Mouse (Mus musculus): ENCODE measurements around the gene Sftpa1. TPM values are rescaled to one million over a fixed set of nuclear protein-coding genes. Genes with fewer than 3 reads are reported as not detected.

Gene Sftpa1
- total RNA-seq, 1 experiment = not detected

- H3K9me3 ChIP-seq (ENCODE audit: control insufficient read depth, insufficient read depth, low read depth, low read length) = no peaks in the 10 kb centered on the region
- H3K36me3 ChIP-seq (ENCODE audit: control insufficient read depth, insufficient read depth, low read length, poor library complexity, severe bottlenecking) = no peaks in the 10 kb centered on the region
- no peaks in the 10 kb centered on the region for H3K4me1 ChIP-seq (ENCODE audit: control insufficient read depth in 2 of 2, insufficient read depth in 2 of 2, low read length in 2 of 2, poor library complexity in 1 of 2)
- no peak overlapping the region for H3K9ac ChIP-seq (ENCODE audit: insufficient read depth, low read depth, low read length, poor library complexity, severe bottlenecking)
- no peak for DNase-seq (ENCODE audit: low read depth, low spot score)
- in situ Hi-C loops (cut with MboI; ENCODE audit: low sequenced_read_pairs in 2 of 2, unreplicated experiment in 2 of 2) = no loop called here
- H3K27ac ChIP-seq (ENCODE audit: insufficient read depth, low read depth, low read length, poor library complexity, severe bottlenecking) = no peak overlapping the region
- H3K4me3 ChIP-seq (ENCODE audit: insufficient read depth in 1 of 2, low read depth in 1 of 2, low read length in 2 of 2, poor library complexity in 1 of 2, severe bottlenecking in 1 of 2) = no peak overlapping the region
- TF ChIP-seq MAFK (IDR thresholded peaks at IDR 0.05; ENCODE audit: insufficient read depth, low read depth, low read length) (no peak), CHD2 (IDR thresholded peaks at IDR 0.05; ENCODE audit: low read depth, low read length) (no peak), ZC3H11A (IDR thresholded peaks at IDR 0.05; ENCODE audit: borderline replicate concordance, low read depth, low read length) (no peak)
These were observed 35.2 kb upstream of the Sftpa1 start for GRCm38 (mm10) chr14:41096296-41096860.

- TF ChIP-seq HCFC1 (IDR thresholded peaks at IDR 0.05; ENCODE audit: borderline replicate concordance, insufficient read depth, low read length) = no peak
- TF ChIP-seq ZNF384 (IDR thresholded peaks at IDR 0.05; ENCODE audit: low read depth, low read length) = no peak
- no peak for TF ChIP-seq ZC3H11A (IDR thresholded peaks at IDR 0.05; ENCODE audit: borderline replicate concordance, low read depth, low read length)
- TF ChIP-seq CHD2 (IDR thresholded peaks at IDR 0.05; ENCODE audit: low read depth, low read length) = no peak
- TF ChIP-seq MAFK (IDR thresholded peaks at IDR 0.05; ENCODE audit: insufficient read depth, low read depth, low read length) = no peak
- no peak overlapping the region for H3K9ac ChIP-seq (ENCODE audit: insufficient read depth, low read depth, low read length, poor library complexity, severe bottlenecking)
- no peak overlapping the region for H3K4me3 ChIP-seq (ENCODE audit: insufficient read depth in 1 of 2, low read depth in 1 of 2, low read length in 2 of 2, poor library complexity in 1 of 2, severe bottlenecking in 1 of 2)
- in situ Hi-C loops (cut with MboI; ENCODE audit: low sequenced_read_pairs in 2 of 2, unreplicated experiment in 2 of 2) = no loop called here
- DNase-seq (ENCODE audit: low read depth, low spot score) = no peak
- no peaks in the 10 kb centered on the region for H3K36me3 ChIP-seq (ENCODE audit: control insufficient read depth, insufficient read depth, low read length, poor library complexity, severe bottlenecking)
- H3K4me1 ChIP-seq (ENCODE audit: control insufficient read depth in 2 of 2, insufficient read depth in 2 of 2, low read length in 2 of 2, poor library complexity in 1 of 2) = no peaks in the 10 kb centered on the region
- H3K27ac ChIP-seq (ENCODE audit: insufficient read depth, low read depth, low read length, poor library complexity, severe bottlenecking) = no peak overlapping the region
- no peaks in the 10 kb centered on the region for H3K9me3 ChIP-seq (ENCODE audit: control insufficient read depth, insufficient read depth, low read depth, low read length)
These were observed 32.9 kb upstream of the Sftpa1 start for GRCm38 (mm10) chr14:41098726-41099125.

GRCm38 (mm10) chr14:41100712-41101111 is 30.9 kb upstream of the Sftpa1 start:
- in situ Hi-C loops (cut with MboI; ENCODE audit: low sequenced_read_pairs in 2 of 2, unreplicated experiment in 2 of 2) = no loop called here
- TF ChIP-seq HCFC1 (IDR thresholded peaks at IDR 0.05; ENCODE audit: borderline replicate concordance, insufficient read depth, low read length) (no peak), ZC3H11A (IDR thresholded peaks at IDR 0.05; ENCODE audit: borderline replicate concordance, low read depth, low read length) (no peak), CHD2 (IDR thresholded peaks at IDR 0.05; ENCODE audit: low read depth, low read length) (no peak), MAFK (IDR thresholded peaks at IDR 0.05; ENCODE audit: insufficient read depth, low read depth, low read length) (no peak), ZNF384 (IDR thresholded peaks at IDR 0.05; ENCODE audit: low read depth, low read length) (no peak)
- H3K36me3 ChIP-seq (ENCODE audit: control insufficient read depth, insufficient read depth, low read length, poor library complexity, severe bottlenecking) = no peaks in the 10 kb centered on the region
- no peak overlapping the region for H3K4me3 ChIP-seq (ENCODE audit: insufficient read depth in 1 of 2, low read depth in 1 of 2, low read length in 2 of 2, poor library complexity in 1 of 2, severe bottlenecking in 1 of 2)
- H3K4me1 ChIP-seq (ENCODE audit: control insufficient read depth in 2 of 2, insufficient read depth in 2 of 2, low read length in 2 of 2, poor library complexity in 1 of 2) = no peaks in the 10 kb centered on the region
- no peaks in the 10 kb centered on the region for H3K9me3 ChIP-seq (ENCODE audit: control insufficient read depth, insufficient read depth, low read depth, low read length)
- no peak overlapping the region for H3K9ac ChIP-seq (ENCODE audit: insufficient read depth, low read depth, low read length, poor library complexity, severe bottlenecking)
- no peak overlapping the region for H3K27ac ChIP-seq (ENCODE audit: insufficient read depth, low read depth, low read length, poor library complexity, severe bottlenecking)
- DNase-seq (ENCODE audit: low read depth, low spot score) = no peak

GRCm38 (mm10) chr14:41101242-41101641 is 30.3 kb upstream of the Sftpa1 start:
- no peak for DNase-seq (ENCODE audit: low read depth, low spot score)
- Histone ChIP-seq H3K36me3 (ENCODE audit: control insufficient read depth, insufficient read depth, low read length, poor library complexity, severe bottlenecking) (no peaks in the 10 kb centered on the region), H3K9ac (ENCODE audit: insufficient read depth, low read depth, low read length, poor library complexity, severe bottlenecking) (no peak overlapping the region), H3K27ac (ENCODE audit: insufficient read depth, low read depth, low read length, poor library complexity, severe bottlenecking) (no peak overlapping the region), H3K9me3 (ENCODE audit: control insufficient read depth, insufficient read depth, low read depth, low read length) (no peaks in the 10 kb centered on the region), H3K4me1 (ENCODE audit: control insufficient read depth in 2 of 2, insufficient read depth in 2 of 2, low read length in 2 of 2, poor library complexity in 1 of 2) (no peaks in the 10 kb centered on the region), H3K4me3 (ENCODE audit: insufficient read depth in 1 of 2, low read depth in 1 of 2, low read length in 2 of 2, poor library complexity in 1 of 2, severe bottlenecking in 1 of 2) (no peak overlapping the region)
- in situ Hi-C loops (cut with MboI; ENCODE audit: low sequenced_read_pairs in 2 of 2, unreplicated experiment in 2 of 2) = no loop called here
- TF ChIP-seq ZC3H11A (IDR thresholded peaks at IDR 0.05; ENCODE audit: borderline replicate concordance, low read depth, low read length) = no peak
- TF ChIP-seq ZNF384 (IDR thresholded peaks at IDR 0.05; ENCODE audit: low read depth, low read length) = no peak
- TF ChIP-seq HCFC1 (IDR thresholded peaks at IDR 0.05; ENCODE audit: borderline replicate concordance, insufficient read depth, low read length) = no peak
- TF ChIP-seq MAFK (IDR thresholded peaks at IDR 0.05; ENCODE audit: insufficient read depth, low read depth, low read length) = no peak
- no peak for TF ChIP-seq CHD2 (IDR thresholded peaks at IDR 0.05; ENCODE audit: low read depth, low read length)

GRCm38 (mm10) chr14:41102269-41102668 is 29.3 kb upstream of the Sftpa1 start:
- TF ChIP-seq HCFC1 (IDR thresholded peaks at IDR 0.05; ENCODE audit: borderline replicate concordance, insufficient read depth, low read length) (no peak), MAFK (IDR thresholded peaks at IDR 0.05; ENCODE audit: insufficient read depth, low read depth, low read length) (no peak), ZC3H11A (IDR thresholded peaks at IDR 0.05; ENCODE audit: borderline replicate concordance, low read depth, low read length) (no peak), ZNF384 (IDR thresholded peaks at IDR 0.05; ENCODE audit: low read depth, low read length) (no peak), CHD2 (IDR thresholded peaks at IDR 0.05; ENCODE audit: low read depth, low read length) (no peak)
- in situ Hi-C loops (cut with MboI; ENCODE audit: low sequenced_read_pairs in 2 of 2, unreplicated experiment in 2 of 2) = no loop called here
- Histone ChIP-seq H3K9me3 (ENCODE audit: control insufficient read depth, insufficient read depth, low read depth, low read length) (no peaks in the 10 kb centered on the region), H3K9ac (ENCODE audit: insufficient read depth, low read depth, low read length, poor library complexity, severe bottlenecking) (no peak overlapping the region), H3K4me1 (ENCODE audit: control insufficient read depth in 2 of 2, insufficient read depth in 2 of 2, low read length in 2 of 2, poor library complexity in 1 of 2) (no peaks in the 10 kb centered on the region), H3K4me3 (ENCODE audit: insufficient read depth in 1 of 2, low read depth in 1 of 2, low read length in 2 of 2, poor library complexity in 1 of 2, severe bottlenecking in 1 of 2) (no peak overlapping the region), H3K36me3 (ENCODE audit: control insufficient read depth, insufficient read depth, low read length, poor library complexity, severe bottlenecking) (no peaks in the 10 kb centered on the region), H3K27ac (ENCODE audit: insufficient read depth, low read depth, low read length, poor library complexity, severe bottlenecking) (no peak overlapping the region)
- DNase-seq (ENCODE audit: low read depth, low spot score) = no peak

Data from ES-E14 (cell line).